Mouse (Mus musculus): ENCODE data around the gene Cngb1. TPM values are rescaled to one million over a fixed set of nuclear protein-coding genes. Genes with fewer than 3 reads are reported as not detected.

Gene Cngb1
- polyA plus RNA-seq (2015; fragmentation: Nextera tagmentation; extraction: Ambion mirVana) = 0.02 and 0.12 TPM in 2 replicates

GRCm38 (mm10) chr8:95306431-95306830, at the start of gene Cngb1:
Gene Cngb1 (minus strand): TSS chr8:95306585.
- ATAC-seq (ENCODE audit: insufficient read depth) = no peak
- WGBS (ENCODE audit: insufficient replicate concordance) = 34% methylated on average over 6 of the region's 6 CpGs
- Histone ChIP-seq H3K4me2 (no peak within 1 kb of the TSS), H3K36me3 (replicated peaks) (no peaks in the 10 kb centered on the region), H3K9ac (no peak within 1 kb of the TSS), H3K27me3 (no peaks in the 10 kb centered on the region), H3K27ac (replicated peaks) (no peak within 1 kb of the TSS), H3K4me1 (replicated peaks) (no peaks in the 10 kb centered on the region), H3K4me3 (replicated peaks) (no peak within 1 kb of the TSS), H3K9me3 (replicated peaks) (no peaks in the 10 kb centered on the region)

- no peak overlapping the region; the same call in 1 of the 2 replicates for H3K9ac ChIP-seq
- H3K4me2 ChIP-seq = no peak overlapping the region
- 55% methylated on average over 2 of the region's 2 CpGs for WGBS (ENCODE audit: insufficient replicate concordance)
- peaks cover 12% of the 10 kb centered on the region for H3K4me1 ChIP-seq (replicated peaks)
- peaks cover 66% of the 10 kb centered on the region for H3K27me3 ChIP-seq
- H3K27ac ChIP-seq (replicated peaks) = no peak overlapping the region
- no peak for ATAC-seq (ENCODE audit: insufficient read depth)
- no peaks in the 10 kb centered on the region for H3K36me3 ChIP-seq (replicated peaks)
- no peak overlapping the region for H3K4me3 ChIP-seq (replicated peaks)
- no peaks in the 10 kb centered on the region for H3K9me3 ChIP-seq (replicated peaks)
Observed at GRCm38 (mm10) chr8:95354606-95355005, 48.2 kb upstream of the Cngb1 start.

GRCm38 (mm10) chr8:95352871-95353866, 46.8 kb upstream of the Cngb1 start:
- no peak for ATAC-seq (ENCODE audit: insufficient read depth)
- H3K9ac ChIP-seq = peak overlapping the region; percentile 18; the same call in 1 of the 2 replicates
- no peaks in the 10 kb centered on the region for H3K9me3 ChIP-seq (replicated peaks)
- H3K27ac ChIP-seq (replicated peaks) = no peak overlapping the region
- 5% methylated on average over 62 of the region's 62 CpGs for WGBS (ENCODE audit: insufficient replicate concordance)
- peak overlapping the region; percentile 67 for H3K4me2 ChIP-seq
- no peaks in the 10 kb centered on the region for H3K36me3 ChIP-seq (replicated peaks)
- no peaks in the 10 kb centered on the region; the same call in 1 of the 2 replicates for H3K4me1 ChIP-seq (replicated peaks)
- peaks cover 74% of the 10 kb centered on the region for H3K27me3 ChIP-seq
- H3K4me3 ChIP-seq (replicated peaks) = peak overlapping the region; percentile 56

- Histone ChIP-seq H3K27me3 (peaks cover 74% of the 10 kb centered on the region), H3K4me1 (replicated peaks) (no peaks in the 10 kb centered on the region; the same call in 1 of the 2 replicates), H3K36me3 (replicated peaks) (no peaks in the 10 kb centered on the region), H3K9ac (peak within 1 kb of the TSS; percentile 18; the same call in 1 of the 2 replicates), H3K9me3 (replicated peaks) (no peaks in the 10 kb centered on the region), H3K27ac (replicated peaks) (no peak within 1 kb of the TSS), H3K4me2 (peak within 1 kb of the TSS; percentile 67), H3K4me3 (replicated peaks) (peak within 1 kb of the TSS; percentile 56)
- WGBS (ENCODE audit: insufficient replicate concordance) = 1% methylated on average over 78 of the region's 80 CpGs
- ATAC-seq (ENCODE audit: insufficient read depth) = peak; percentile 50
Observed at GRCm38 (mm10) chr8:95352151-95352870, 45.9 kb upstream of the Cngb1 start, which contains the start of gene Mmp15. Gene Mmp15 (plus strand): TSS chr8:95352268.

- H3K4me3 ChIP-seq (replicated peaks) = peak overlapping the region; percentile 56
- no peaks in the 10 kb centered on the region for H3K9me3 ChIP-seq (replicated peaks)
- H3K4me1 ChIP-seq (replicated peaks) = no peaks in the 10 kb centered on the region; the same call in 1 of the 2 replicates
- H3K4me2 ChIP-seq = peak overlapping the region; percentile 67
- no peak overlapping the region for H3K27ac ChIP-seq (replicated peaks)
- H3K36me3 ChIP-seq (replicated peaks) = no peaks in the 10 kb centered on the region
- WGBS (ENCODE audit: insufficient replicate concordance) = 7% methylated on average over 15 of the region's 15 CpGs
- H3K27me3 ChIP-seq = peaks cover 74% of the 10 kb centered on the region
- H3K9ac ChIP-seq = no peak overlapping the region
- no peak for ATAC-seq (ENCODE audit: insufficient read depth)
Observed at GRCm38 (mm10) chr8:95351461-95351860, 45.1 kb upstream of the Cngb1 start.

GRCm38 (mm10) chr8:95348811-95349630, 42.6 kb upstream of the Cngb1 start:
- Histone ChIP-seq H3K4me3 (replicated peaks) (no peak overlapping the region), H3K9me3 (replicated peaks) (no peaks in the 10 kb centered on the region), H3K4me1 (replicated peaks) (no peaks in the 10 kb centered on the region; the same call in 1 of the 2 replicates), H3K9ac (no peak overlapping the region), H3K27ac (replicated peaks) (no peak overlapping the region), H3K4me2 (no peak overlapping the region), H3K27me3 (peaks cover 52% of the 10 kb centered on the region), H3K36me3 (replicated peaks) (0 out of 2 replicates have a peak, but pooled peaks cover 4% of the 10 kb centered on the region)
- ATAC-seq (ENCODE audit: insufficient read depth) = no peak
- 52% methylated on average over 19 of the region's 19 CpGs for WGBS (ENCODE audit: insufficient replicate concordance)

- WGBS (ENCODE audit: insufficient replicate concordance) = 65% methylated on average over 2 of the region's 2 CpGs
- H3K4me3 ChIP-seq (replicated peaks) = no peak overlapping the region
- no peak overlapping the region for H3K4me2 ChIP-seq
- H3K36me3 ChIP-seq (replicated peaks) = peaks cover 10% of the 10 kb centered on the region; the same call in 1 of the 2 replicates
- H3K4me1 ChIP-seq (replicated peaks) = no peaks in the 10 kb centered on the region; the same call in 1 of the 2 replicates
- no peak overlapping the region for H3K9ac ChIP-seq
- no peak for ATAC-seq (ENCODE audit: insufficient read depth)
- no peaks in the 10 kb centered on the region for H3K9me3 ChIP-seq (replicated peaks)
- no peak overlapping the region for H3K27ac ChIP-seq (replicated peaks)
- peaks cover 45% of the 10 kb centered on the region for H3K27me3 ChIP-seq
Observed at GRCm38 (mm10) chr8:95348356-95348755, 42.0 kb upstream of the Cngb1 start.

GRCm38 (mm10) chr8:95346643-95347545, 40.5 kb upstream of the Cngb1 start:
- Histone ChIP-seq H3K9ac (no peak overlapping the region), H3K27ac (replicated peaks) (no peak overlapping the region), H3K9me3 (replicated peaks) (no peaks in the 10 kb centered on the region), H3K4me3 (replicated peaks) (no peak overlapping the region), H3K4me2 (no peak overlapping the region), H3K4me1 (replicated peaks) (no peaks in the 10 kb centered on the region; the same call in 1 of the 2 replicates), H3K36me3 (replicated peaks) (peaks cover 12% of the 10 kb centered on the region; the same call in 1 of the 2 replicates), H3K27me3 (peaks cover 31% of the 10 kb centered on the region)
- no peak for ATAC-seq (ENCODE audit: insufficient read depth)
- 37% methylated on average over 8 of the region's 8 CpGs for WGBS (ENCODE audit: insufficient replicate concordance)

GRCm38 (mm10) chr8:95344668-95345067, 38.3 kb upstream of the Cngb1 start:
- no peaks in the 10 kb centered on the region for H3K9me3 ChIP-seq (replicated peaks)
- H3K4me3 ChIP-seq (replicated peaks) = no peak overlapping the region
- WGBS (ENCODE audit: insufficient replicate concordance) = 60% methylated on average over 6 of the region's 6 CpGs
- no peak overlapping the region for H3K9ac ChIP-seq
- ATAC-seq (ENCODE audit: insufficient read depth) = no peak
- H3K36me3 ChIP-seq (replicated peaks) = peaks cover 13% of the 10 kb centered on the region; the same call in 1 of the 2 replicates
- peaks cover 9% of the 10 kb centered on the region for H3K27me3 ChIP-seq
- no peak overlapping the region for H3K27ac ChIP-seq (replicated peaks)
- no peaks in the 10 kb centered on the region for H3K4me1 ChIP-seq (replicated peaks)
- no peak overlapping the region for H3K4me2 ChIP-seq
